Mouse (Mus musculus) lung, postnatal 0 days (tissue): ENCODE results near the gene Cmtm8. TPM values are rescaled to one million over a fixed set of nuclear protein-coding genes. Genes with fewer than 3 reads are reported as not detected.

Experiments
- ATAC-seq: fragments of 200-750 bp; cut with Nextera tagmentation; 2 replicates; pipeline ENCODE4 v1.8.0; 2017; ENCODE audit warnings: moderate library complexity
- DNase-seq: peaks from one replicate; pipeline ENCODE4 v3.0.0-alpha.2; 2016; ENCODE audit warnings: low spot score
- H3K27ac ChIP-seq: fragments of 300-500 bp; sonication (generic); 2 replicates; pipeline ENCODE4 v1.5.1; 2014; ENCODE audit warnings: antibody characterized with exemption, mild to moderate bottlenecking, low read length, mixed read lengths
- H3K27me3 ChIP-seq: fragments of 300-500 bp; sonication (generic); replicated peaks from 2 replicates; pipeline ENCODE4 v1.6.1; 2014; ENCODE audit warnings: low read length, mixed read lengths; ENCODE audit not compliant: insufficient read depth
- H3K36me3 ChIP-seq: fragments of 300-500 bp; sonication (generic); 2 replicates; pipeline ENCODE4 v1.6.1; 2014; ENCODE audit warnings: low read length, mixed read lengths; ENCODE audit not compliant: insufficient read depth
- H3K4me1 ChIP-seq: fragments of 300-500 bp; sonication (generic); 2 replicates; pipeline ENCODE4 v1.6.1; 2014; ENCODE audit warnings: antibody characterized with exemption, low read depth, low read length, mixed read lengths; ENCODE audit not compliant: insufficient read depth
- H3K4me2 ChIP-seq: fragments of 300-500 bp; sonication (generic); replicated peaks from 2 replicates; pipeline ENCODE4 v1.6.1; 2014; ENCODE audit warnings: low read depth, mild to moderate bottlenecking, low read length, moderate library complexity, mixed read lengths
- H3K4me3 ChIP-seq: fragments of 300-500 bp; sonication (generic); 2 replicates; pipeline ENCODE4 v1.5.1; 2014; ENCODE audit warnings: low read depth, low read length
- H3K9ac ChIP-seq: fragments of 300-500 bp; sonication (generic); replicated peaks from 2 replicates; pipeline ENCODE4 v1.6.1; 2014; ENCODE audit warnings: low read depth, mild to moderate bottlenecking
- H3K9me3 ChIP-seq: fragments of 300-500 bp; sonication (generic); 2 replicates; pipeline ENCODE4 v1.6.1; 2016; ENCODE audit warnings: low read length, mixed read lengths
- CTCF ChIP-seq: IDR thresholded peaks from 2 replicates; pipeline ENCODE4 v1.5.1; 2016; ENCODE audit warnings: antibody characterized with exemption, mild to moderate bottlenecking
- EP300 ChIP-seq: IDR thresholded peaks from 2 replicates; pipeline ENCODE4 v1.6.1; 2016; ENCODE audit warnings: antibody characterized with exemption, mild to moderate bottlenecking, control low read depth
- WGBS: fragments of 180-500 bp; shearing (Covaris S2); extraction: QIAGEN DNeasy Blood & Tissue Kit; methylation state at CpG from one replicate; pipeline ENCODE4 v1.1.7; 2014; 5-methylcytosine and 5-hydroxymethylcytosine counted together
- polyA plus RNA-seq: library from polyadenylated mRNA; unstranded; fragments of >200 nt; fragmentation: Nextera tagmentation; extraction: Ambion mirVana; gene quantifications from 2 replicates; pipeline ENCODE4 v1.2.1, GENCODE M21; 2015

Cmtm8 gene
- polyA plus RNA-seq: 130 and 147 TPM in 2 replicates

DNA sequence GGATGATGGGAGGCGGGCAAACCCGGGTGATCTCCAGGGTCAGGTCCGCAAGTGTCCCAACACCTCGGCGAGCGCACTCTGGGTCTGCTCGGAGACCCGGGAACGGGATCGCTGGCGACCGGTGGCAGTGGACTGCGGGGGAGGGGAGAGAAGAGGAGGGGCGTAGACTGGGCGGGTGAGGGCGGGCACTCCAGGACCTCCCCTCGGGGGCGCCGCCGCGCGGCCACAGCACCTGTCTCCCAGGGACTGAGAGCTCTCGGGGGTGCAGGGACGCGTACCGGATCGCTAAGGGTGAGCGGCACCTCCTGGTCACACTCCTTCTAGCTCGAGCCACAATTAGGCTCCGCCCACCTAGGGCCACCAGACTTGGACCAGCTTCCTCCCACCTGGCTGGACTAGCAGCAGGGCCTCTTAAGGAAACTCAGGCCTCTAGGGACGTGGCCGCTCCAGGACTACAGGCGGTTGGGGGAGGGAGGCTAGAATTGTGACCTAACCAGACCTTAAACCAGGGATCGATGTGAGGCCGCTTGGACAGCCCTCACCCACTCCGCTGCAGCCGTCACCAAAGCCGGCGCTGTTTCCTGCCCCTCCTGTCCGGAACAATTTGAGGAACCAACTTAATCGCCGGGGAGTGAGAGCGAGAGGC lies at the start of gene Cmtm8:
Cmtm8 (minus strand) TSS at position 140 of the 646 bp plus-strand sequence.
- Histone ChIP-seq H3K9ac (peak within 1 kb of the TSS; percentile 63), H3K9me3 (no peaks in the 10 kb centered on the region), H3K4me2 (peak within 1 kb of the TSS; percentile 97), H3K4me3 (peak within 1 kb of the TSS; percentile 76), H3K27ac (peak within 1 kb of the TSS; percentile 91), H3K36me3 (no peaks in the 10 kb centered on the region), H3K27me3 (no peaks in the 10 kb centered on the region), H3K4me1 (peaks cover 5% of the 10 kb centered on the region; the same call in 1 of the 2 replicates)
- TF ChIP-seq CTCF (peak; percentile 53), EP300 (no peak)
- DNase-seq (peak; percentile 92), ATAC-seq (peak; percentile 90)
- WGBS: under 1% methylated on average over 36 of the region's 43 CpGs

DNA sequence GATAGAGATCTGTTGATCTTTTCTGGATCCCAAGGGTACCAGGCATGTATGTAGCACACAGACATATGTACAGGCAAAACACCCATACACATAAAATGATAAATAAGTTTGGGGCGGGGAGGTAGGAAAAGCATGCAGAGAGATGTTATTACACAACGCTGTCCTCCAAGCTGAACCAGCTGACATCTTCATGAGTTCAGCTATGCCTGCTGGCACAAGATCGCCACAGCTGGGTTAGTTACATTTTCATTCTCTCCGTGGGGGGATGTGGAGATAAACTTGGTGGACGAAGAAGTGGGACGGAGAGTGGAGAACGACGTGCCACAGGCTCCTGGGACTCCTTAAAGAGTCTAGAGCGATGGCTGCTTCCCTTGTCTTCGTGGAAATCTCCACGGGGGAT lies 49.0 kb upstream of the Cmtm8 start:
- Histone ChIP-seq H3K9me3 (no peaks in the 10 kb centered on the region), H3K4me1 (no peaks in the 10 kb centered on the region), H3K27me3 (no peaks in the 10 kb centered on the region), H3K27ac (no peak overlapping the region), H3K9ac (no peak overlapping the region), H3K4me3 (no peak overlapping the region), H3K4me2 (0 out of 2 replicates have a peak overlapping the region, but pooled peaks have one; percentile 11), H3K36me3 (no peaks in the 10 kb centered on the region)
- peak; percentile 68 for DNase-seq
- ATAC-seq: peak; percentile 54
- WGBS: 49% methylated on average over 11 of the region's 11 CpGs
- no peak for TF ChIP-seq EP300
- TF ChIP-seq CTCF: no peak

DNA sequence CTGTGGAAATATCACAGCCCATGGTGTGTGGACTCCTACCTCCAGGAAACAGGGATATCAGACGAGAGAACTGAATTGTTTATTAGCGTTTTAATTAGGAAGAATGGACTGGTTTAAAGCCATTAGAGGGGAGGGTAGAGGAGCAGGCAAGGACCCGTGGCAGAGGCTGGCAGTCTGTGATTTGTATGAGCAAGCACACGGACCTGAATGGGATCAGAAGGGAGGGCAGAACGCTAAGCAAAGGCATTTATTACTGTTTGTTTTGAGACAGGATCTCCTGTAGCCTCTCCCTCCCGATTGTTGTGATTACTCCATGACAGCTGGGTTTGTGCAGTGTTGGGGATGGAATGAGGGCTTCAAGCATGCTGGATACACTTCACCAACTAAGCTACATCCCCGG lies 46.4 kb upstream of the Cmtm8 start:
- 22% methylated on average over 7 of the region's 7 CpGs for WGBS
- ATAC-seq (no peak), DNase-seq (no peak)
- H3K4me3 ChIP-seq: no peak overlapping the region
- no peaks in the 10 kb centered on the region for H3K4me1 ChIP-seq
- H3K27me3 ChIP-seq: no peaks in the 10 kb centered on the region
- H3K4me2 ChIP-seq: no peak overlapping the region
- no peaks in the 10 kb centered on the region for H3K9me3 ChIP-seq
- no peak overlapping the region for H3K9ac ChIP-seq
- H3K36me3 ChIP-seq: no peaks in the 10 kb centered on the region
- TF ChIP-seq CTCF: no peak
- TF ChIP-seq EP300: no peak
- no peak overlapping the region for H3K27ac ChIP-seq

DNA sequence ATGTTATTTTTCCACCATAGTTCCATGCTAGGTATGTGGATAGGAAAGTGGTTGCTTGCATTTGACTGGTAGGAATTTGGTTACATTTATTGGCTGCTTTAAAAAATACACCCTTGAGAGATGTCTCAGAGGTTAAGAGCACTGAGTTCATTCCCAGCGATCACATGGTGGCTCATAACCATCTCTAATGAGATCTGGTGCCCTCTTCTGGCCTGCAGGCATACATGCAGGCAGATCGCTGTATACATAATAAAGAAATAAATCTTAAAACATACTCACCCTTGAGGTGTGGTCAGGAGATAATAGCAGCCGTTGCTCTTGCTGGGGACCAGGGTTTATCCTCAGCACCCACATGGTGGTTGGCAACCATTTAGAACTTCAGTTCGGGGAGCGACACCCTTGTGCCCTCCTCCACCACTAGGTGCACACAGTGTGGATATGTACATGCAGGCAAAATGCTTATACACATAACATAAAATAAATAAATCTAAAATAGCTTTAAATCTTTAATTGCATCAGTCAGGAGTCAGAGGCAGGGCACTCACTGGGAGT lies 45.0 kb upstream of the Cmtm8 start:
- peak; percentile 31 for TF ChIP-seq CTCF
- TF ChIP-seq EP300: no peak
- H3K4me1 ChIP-seq: no peaks in the 10 kb centered on the region
- no peaks in the 10 kb centered on the region for H3K27me3 ChIP-seq
- no peak overlapping the region for H3K4me2 ChIP-seq
- no peak overlapping the region for H3K4me3 ChIP-seq
- WGBS: 91% methylated on average over 5 of the region's 5 CpGs
- H3K36me3 ChIP-seq: no peaks in the 10 kb centered on the region
- no peak overlapping the region for H3K9ac ChIP-seq
- DNase-seq (no peak), ATAC-seq (no peak)
- H3K9me3 ChIP-seq: no peaks in the 10 kb centered on the region
- H3K27ac ChIP-seq: no peak overlapping the region

DNA sequence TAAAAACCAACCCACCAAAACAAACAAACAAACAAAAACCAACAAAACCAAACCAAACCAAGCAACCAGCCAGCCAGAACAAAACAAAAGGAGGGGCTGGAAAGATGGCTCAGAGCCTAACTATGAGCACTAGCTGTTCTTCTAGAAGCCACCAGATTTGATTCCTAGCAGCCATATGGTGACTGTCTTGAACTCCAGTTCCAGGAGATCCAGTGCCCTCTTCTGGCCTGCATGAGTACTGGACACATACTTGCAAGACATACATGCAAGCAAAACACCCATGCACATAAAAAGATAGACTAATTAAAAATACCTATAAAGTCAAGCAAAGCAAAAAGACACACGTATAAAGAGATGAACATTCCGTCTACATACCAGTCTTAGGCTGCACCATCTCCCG lies 43.7 kb upstream of the Cmtm8 start:
- no peaks in the 10 kb centered on the region for H3K36me3 ChIP-seq
- no peak overlapping the region for H3K9ac ChIP-seq
- no peaks in the 10 kb centered on the region for H3K9me3 ChIP-seq
- H3K4me1 ChIP-seq: no peaks in the 10 kb centered on the region
- peak; percentile 75 for DNase-seq
- no peak overlapping the region for H3K4me2 ChIP-seq
- H3K4me3 ChIP-seq: no peak overlapping the region
- TF ChIP-seq EP300: no peak
- peak; percentile 77 for TF ChIP-seq CTCF
- ATAC-seq: no peak
- H3K27me3 ChIP-seq: no peaks in the 10 kb centered on the region
- WGBS: 96% methylated on average over 3 of the region's 3 CpGs
- H3K27ac ChIP-seq: no peak overlapping the region

DNA sequence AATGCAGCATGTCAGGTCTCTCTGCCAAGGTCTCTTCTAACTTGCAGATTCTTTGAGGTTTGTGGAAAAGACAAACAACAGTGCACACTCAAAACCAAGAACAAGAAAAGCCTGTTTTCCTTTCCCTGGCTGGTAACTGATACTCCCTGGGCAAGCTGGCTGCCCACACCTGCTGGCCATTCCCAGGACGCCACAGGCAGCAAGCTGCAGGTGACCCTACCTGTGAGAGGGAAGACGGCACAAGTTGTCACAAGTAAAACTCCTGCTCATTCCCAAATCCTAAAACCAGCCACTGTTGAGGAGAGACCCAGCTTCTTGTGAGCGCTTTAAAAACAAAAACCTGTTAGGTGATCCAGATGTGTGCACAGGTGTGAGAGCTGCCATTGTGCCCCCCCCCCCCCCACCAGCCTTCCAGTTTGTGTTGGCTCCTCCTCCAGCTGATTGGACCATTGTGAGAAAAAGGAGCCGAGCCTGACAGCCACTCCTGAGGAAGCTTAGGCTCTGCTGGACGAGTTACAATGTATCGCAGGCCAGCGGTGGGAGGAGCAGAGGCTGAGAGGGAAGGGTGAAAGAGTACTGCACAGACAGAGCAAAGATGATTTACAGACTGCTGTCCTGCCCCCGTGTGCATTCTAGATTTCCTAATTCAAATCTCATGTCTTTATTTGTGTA lies 42.2 kb upstream of the Cmtm8 start:
- Histone ChIP-seq H3K4me1 (no peaks in the 10 kb centered on the region), H3K4me3 (no peak overlapping the region), H3K27ac (no peak overlapping the region; the same call in 1 of the 2 replicates), H3K36me3 (no peaks in the 10 kb centered on the region), H3K4me2 (peak overlapping the region; percentile 11; the same call in 1 of the 2 replicates), H3K9ac (no peak overlapping the region), H3K9me3 (no peaks in the 10 kb centered on the region), H3K27me3 (no peaks in the 10 kb centered on the region)
- ATAC-seq: peak; percentile 76
- WGBS: 30% methylated on average over 8 of the region's 8 CpGs
- TF ChIP-seq EP300 (no peak), CTCF (peak; percentile 36)
- DNase-seq: peak; percentile 65
